Mouse (Mus musculus) megakaryocyte, embryonic 14.5 days (primary cell): Measurements from ENCODE around the gene Nfkbib.

ENCODE experiments used
- FLI1 ChIP-seq: IDR thresholded peaks from 2 replicates; pipeline ENCODE4 v1.6.1; 2012; ENCODE audit warnings: low read length, inconsistent platforms, mixed read lengths
- GATA1 ChIP-seq: IDR thresholded peaks from 3 replicates; pipeline ENCODE4 v1.6.1; 2012; ENCODE audit warnings: mixed read lengths, low read length, inconsistent platforms, borderline replicate concordance

DNA sequence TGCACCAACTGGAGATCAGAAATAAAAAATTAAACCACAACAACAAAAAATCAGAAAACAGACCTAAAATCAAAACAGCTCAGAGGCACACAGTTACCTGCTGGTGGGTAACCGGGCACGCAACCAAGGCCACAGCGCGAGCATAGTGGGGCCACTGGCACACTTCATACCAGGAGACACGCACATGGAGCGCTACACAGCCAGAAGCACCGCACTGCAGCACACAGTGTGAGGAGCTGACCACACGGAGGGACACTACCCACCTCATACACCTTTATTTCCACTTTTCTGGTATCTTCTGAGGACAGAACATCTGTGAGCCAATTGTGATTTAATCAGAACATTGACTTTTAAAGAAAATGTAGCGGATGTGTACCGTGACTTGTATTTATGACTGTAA, 49.6 kb upstream of the Nfkbib start:
- TF ChIP-seq GATA1 (no peak), FLI1 (no peak)
